Mouse (Mus musculus) neural tube, embryonic 12.5 days (tissue): ENCODE data around the gene Ctnna3. TPM values are rescaled to one million over a fixed set of nuclear protein-coding genes. Genes with fewer than 3 reads are reported as not detected.
"Not testable (repeated sequence)": the region's sequence is repeated elsewhere in the genome, so short reads cannot be mapped to it uniquely, and the experiment has no call there.

ENCODE experiments used
- ATAC-seq: fragments of 200-750 bp; cut with Nextera tagmentation; 2 replicates; pipeline ENCODE4 v1.8.0; 2017; ENCODE audit warnings: low read depth, mild to moderate bottlenecking, moderate TSS enrichment, moderate library complexity; ENCODE audit not compliant: low FRiP score
- H3K27ac ChIP-seq: fragments of 300-500 bp; sonication (generic); 2 replicates; pipeline ENCODE4 v1.5.1; 2016
- H3K27me3 ChIP-seq: fragments of 300-500 bp; sonication (generic); replicated peaks from 2 replicates; pipeline ENCODE4 v1.6.1; 2016; ENCODE audit warnings: mild to moderate bottlenecking
- H3K36me3 ChIP-seq: fragments of 300-500 bp; sonication (generic); 2 replicates; pipeline ENCODE4 v1.6.1; 2016; ENCODE audit warnings: mild to moderate bottlenecking
- H3K4me1 ChIP-seq: fragments of 300-500 bp; sonication (generic); 2 replicates; pipeline ENCODE4 v1.6.1; 2016
- H3K4me2 ChIP-seq: fragments of 300-500 bp; sonication (generic); replicated peaks from 2 replicates; pipeline ENCODE4 v1.6.1; 2016; ENCODE audit warnings: mild to moderate bottlenecking
- H3K4me3 ChIP-seq: fragments of 300-500 bp; sonication (generic); 2 replicates; pipeline ENCODE4 v1.5.1; 2016
- H3K9ac ChIP-seq: fragments of 300-500 bp; sonication (generic); 2 replicates; pipeline ENCODE4 v1.6.1; 2016; ENCODE audit warnings: mild to moderate bottlenecking
- H3K9me3 ChIP-seq: fragments of 300-500 bp; sonication (generic); 2 replicates; pipeline ENCODE4 v1.6.1; 2016; ENCODE audit warnings: mild to moderate bottlenecking
- WGBS: fragments of 180-500 bp; shearing (Covaris S2); methylation state at CpG from one replicate; pipeline ENCODE4 v1.1.7; 2016; 5-methylcytosine and 5-hydroxymethylcytosine counted together
- polyA plus RNA-seq: library from polyadenylated mRNA; unstranded; fragments of >200 nt; fragmentation: Nextera tagmentation; extraction: Ambion mirVana; gene quantifications from 2 replicates; pipeline ENCODE4 v1.2.1, GENCODE M21; 2016

The Ctnna3 gene
- polyA plus RNA-seq, 1 experiment from 2014 or later: 0.90 TPM

DNA sequence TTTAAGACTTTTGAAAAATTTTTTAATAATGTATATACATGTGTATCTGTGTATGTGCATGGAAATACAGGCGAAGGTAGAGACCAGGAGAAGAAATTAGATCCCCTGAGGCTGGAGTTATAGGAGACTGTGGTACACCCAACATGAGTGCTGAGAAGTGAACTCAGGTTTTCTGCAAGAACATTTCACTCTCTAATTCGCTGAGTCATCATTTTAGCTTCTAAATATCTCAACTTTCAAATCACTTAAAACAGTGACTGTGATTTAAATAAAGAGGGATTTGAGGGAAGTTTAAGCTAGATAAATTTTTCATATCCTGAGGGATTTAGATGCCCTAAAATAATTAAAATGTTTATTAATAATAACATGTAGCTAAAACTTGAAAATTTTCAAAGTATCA lies 1241.6 kb downstream of the Ctnna3 start:
- Histone ChIP-seq H3K36me3 (no peaks in the 10 kb centered on the region), H3K9ac (no peak overlapping the region), H3K4me2 (no peak overlapping the region), H3K4me1 (no peaks in the 10 kb centered on the region), H3K9me3 (no peaks in the 10 kb centered on the region), H3K27me3 (no peaks in the 10 kb centered on the region), H3K4me3 (no peak overlapping the region), H3K27ac (no peak overlapping the region)
- WGBS: 83% methylated on average over 2 of the region's 2 CpGs
- no peak for ATAC-seq

DNA sequence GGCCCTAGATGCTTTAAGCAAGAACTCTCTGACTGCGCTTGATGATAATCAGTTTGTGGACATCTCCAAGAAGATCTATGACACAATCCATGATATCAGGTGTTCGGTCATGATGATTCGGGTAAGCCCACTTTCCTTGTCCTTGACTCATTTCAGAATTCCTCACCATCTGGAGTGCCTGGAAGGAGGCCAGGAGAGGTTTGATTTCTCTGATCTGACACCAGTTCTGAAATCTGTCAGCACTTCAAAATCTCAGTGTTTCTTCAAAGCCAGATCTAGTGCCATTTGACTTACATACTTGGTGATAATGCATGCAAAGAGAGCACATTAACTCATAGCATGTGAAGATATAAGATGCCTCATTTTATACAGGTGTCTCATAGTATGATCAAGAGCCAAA lies 1245.9 kb downstream of the Ctnna3 start:
- no peak overlapping the region for H3K4me2 ChIP-seq
- no peak for ATAC-seq
- no peaks in the 10 kb centered on the region for H3K4me1 ChIP-seq
- H3K27ac ChIP-seq: no peak overlapping the region
- WGBS: 92% methylated on average over 3 of the region's 3 CpGs
- no peaks in the 10 kb centered on the region for H3K36me3 ChIP-seq
- H3K9ac ChIP-seq: no peak overlapping the region
- H3K4me3 ChIP-seq: no peak overlapping the region
- no peaks in the 10 kb centered on the region for H3K9me3 ChIP-seq
- H3K27me3 ChIP-seq: no peaks in the 10 kb centered on the region

DNA sequence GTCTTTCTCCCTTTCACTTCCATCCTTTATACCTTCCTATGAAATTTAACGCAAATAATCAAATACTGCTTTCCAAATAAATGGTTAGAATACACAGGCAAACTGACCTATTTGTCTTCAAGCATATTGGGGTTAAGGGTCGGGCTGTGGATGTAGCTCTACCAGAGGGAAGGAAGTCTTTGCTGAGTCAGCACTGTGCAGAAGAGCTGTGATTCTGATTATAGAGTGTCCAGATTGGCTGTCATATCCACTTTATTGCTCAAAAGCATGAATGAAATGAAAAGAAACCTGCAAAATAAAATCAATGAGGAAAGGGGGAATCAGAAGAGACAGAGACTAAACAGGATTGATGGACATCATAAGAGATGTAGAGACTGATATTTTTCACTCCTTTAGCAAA lies 1280.1 kb downstream of the Ctnna3 start:
- H3K36me3 ChIP-seq: no peaks in the 10 kb centered on the region
- H3K4me3 ChIP-seq: no peak overlapping the region
- no peak overlapping the region for H3K27ac ChIP-seq
- no peaks in the 10 kb centered on the region for H3K27me3 ChIP-seq
- no peaks in the 10 kb centered on the region for H3K4me1 ChIP-seq
- no peaks in the 10 kb centered on the region for H3K9me3 ChIP-seq
- H3K9ac ChIP-seq: no peak overlapping the region
- ATAC-seq: no peak
- no peak overlapping the region for H3K4me2 ChIP-seq
- 83% methylated on average over 2 of the region's 2 CpGs for WGBS

DNA sequence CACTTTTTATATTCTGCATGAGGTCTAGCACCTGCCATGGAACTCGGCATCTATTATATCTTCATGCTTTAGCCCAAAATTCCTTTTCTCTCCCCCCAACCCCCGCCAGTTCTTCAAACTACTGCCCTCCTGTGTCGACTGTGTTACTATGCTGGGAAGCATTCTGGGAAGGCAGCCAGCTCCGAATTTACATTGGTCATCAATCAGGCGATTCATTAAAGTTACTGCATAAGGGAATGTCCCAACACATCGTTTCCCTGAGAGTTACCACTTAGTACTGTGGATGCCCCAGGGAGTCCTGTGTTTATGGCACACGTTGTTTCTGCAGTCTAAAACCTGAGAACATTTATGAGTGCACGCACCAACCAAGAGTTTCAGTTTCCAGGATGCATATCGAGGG lies 1288.1 kb downstream of the Ctnna3 start:
- no peaks in the 10 kb centered on the region for H3K4me1 ChIP-seq
- no peaks in the 10 kb centered on the region for H3K27me3 ChIP-seq
- H3K9me3 ChIP-seq: no peaks in the 10 kb centered on the region
- H3K4me2 ChIP-seq: no peak overlapping the region
- peak; percentile 85 for ATAC-seq
- no peak overlapping the region for H3K9ac ChIP-seq
- H3K4me3 ChIP-seq: no peak overlapping the region
- 47% methylated on average over 9 of the region's 9 CpGs for WGBS
- H3K27ac ChIP-seq: no peak overlapping the region
- H3K36me3 ChIP-seq: no peaks in the 10 kb centered on the region

DNA sequence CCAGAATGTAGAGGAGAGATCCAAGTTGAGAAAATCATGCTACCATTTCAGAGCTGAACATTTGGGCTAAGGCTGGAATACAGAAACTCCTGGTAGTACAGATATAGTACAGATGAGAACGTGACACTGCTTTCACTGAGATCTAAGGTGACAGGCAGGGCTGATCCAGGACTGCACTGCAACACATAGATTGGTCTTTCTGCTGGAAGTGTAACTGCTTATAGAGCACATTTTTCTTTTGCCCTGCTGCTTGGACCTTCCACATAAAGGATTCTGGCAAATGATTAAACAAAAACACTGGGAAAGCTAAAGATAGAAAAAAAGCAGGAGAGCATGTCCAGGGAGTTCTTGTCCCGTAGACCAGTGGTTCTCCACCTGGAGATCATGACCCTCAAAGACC lies 1305.8 kb downstream of the Ctnna3 start:
- Histone ChIP-seq H3K9me3 (no peaks in the 10 kb centered on the region), H3K4me2 (no peak overlapping the region), H3K27ac (no peak overlapping the region), H3K4me1 (no peaks in the 10 kb centered on the region), H3K27me3 (no peaks in the 10 kb centered on the region), H3K9ac (no peak overlapping the region), H3K4me3 (no peak overlapping the region), H3K36me3 (no peaks in the 10 kb centered on the region)
- 84% methylated on average over 2 of the region's 2 CpGs for WGBS
- ATAC-seq: no peak

DNA sequence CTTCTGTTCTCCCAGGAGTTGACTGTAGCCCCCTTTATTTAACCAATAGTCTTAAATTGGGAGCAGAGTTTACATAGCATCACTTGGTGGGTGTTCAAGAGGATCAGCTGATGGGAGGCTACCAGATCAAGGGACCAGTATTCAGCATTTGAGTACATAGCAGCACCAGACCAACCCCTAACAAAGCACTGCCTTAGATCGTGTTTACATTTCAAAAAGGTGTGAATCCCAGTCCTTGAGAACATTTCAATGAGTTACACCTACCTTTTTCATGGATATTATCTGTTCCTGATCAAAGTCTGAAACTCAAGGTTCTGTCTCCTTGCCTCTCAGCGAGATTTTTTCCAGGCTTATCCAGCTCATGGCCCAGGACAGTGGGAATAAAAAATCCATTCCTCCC lies 1306.7 kb downstream of the Ctnna3 start:
- no peak overlapping the region for H3K9ac ChIP-seq
- H3K4me3 ChIP-seq: no peak overlapping the region
- no peaks in the 10 kb centered on the region for H3K4me1 ChIP-seq
- 34% methylated on average over 2 of the region's 2 CpGs for WGBS
- H3K9me3 ChIP-seq: no peaks in the 10 kb centered on the region
- no peak overlapping the region for H3K4me2 ChIP-seq
- ATAC-seq: no peak
- no peaks in the 10 kb centered on the region for H3K36me3 ChIP-seq
- H3K27ac ChIP-seq: no peak overlapping the region
- H3K27me3 ChIP-seq: no peaks in the 10 kb centered on the region

DNA sequence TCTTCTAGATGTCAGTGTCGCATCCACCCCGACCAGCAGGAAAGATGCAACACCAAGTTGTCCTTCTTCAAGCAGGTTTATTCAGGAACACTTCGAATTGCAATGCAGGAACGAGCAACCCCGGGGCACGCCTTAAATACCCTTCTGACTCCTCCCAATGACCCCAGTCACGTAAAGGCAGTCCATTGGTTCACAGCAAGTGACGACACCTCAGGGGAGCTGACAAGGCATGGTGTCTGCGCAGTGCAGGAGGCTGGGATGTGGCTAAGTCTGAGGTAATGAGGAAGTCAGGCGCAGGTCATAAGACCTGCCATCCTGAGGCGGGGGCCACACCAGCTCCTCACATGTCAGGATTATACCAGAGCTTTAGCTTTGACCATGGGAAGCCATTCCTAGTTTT lies 1311.8 kb downstream of the Ctnna3 start:
- not testable (repeated sequence) for H3K9me3 ChIP-seq, H3K27me3 ChIP-seq, H3K9ac ChIP-seq, H3K36me3 ChIP-seq, H3K4me3 ChIP-seq, H3K4me2 ChIP-seq, H3K4me1 ChIP-seq, ATAC-seq, H3K27ac ChIP-seq
- whole genome bisulfite sequencing: 81% methylated on average over 11 of the region's 11 CpGs

DNA sequence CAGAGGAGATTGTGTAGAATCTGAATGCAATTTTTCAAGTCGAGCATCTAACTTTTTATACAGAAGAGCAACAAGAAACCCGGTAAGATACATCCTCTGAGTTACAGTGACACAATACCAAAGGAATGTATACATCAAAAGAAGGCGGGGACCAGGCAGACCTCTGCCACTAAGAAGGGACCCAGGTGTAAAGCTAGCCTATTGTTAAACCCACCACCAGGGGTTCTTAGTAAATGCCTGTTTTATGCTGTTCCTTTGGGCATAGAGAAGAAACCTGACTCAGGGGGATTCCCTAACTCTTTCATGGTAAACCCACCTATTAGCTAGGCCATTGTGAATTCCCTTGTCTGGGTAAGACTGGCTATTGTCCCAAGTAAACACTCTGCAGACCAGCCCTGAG lies 1314.2 kb downstream of the Ctnna3 start:
- H3K27me3 ChIP-seq, H3K9me3 ChIP-seq, H3K36me3 ChIP-seq, H3K4me3 ChIP-seq, H3K27ac ChIP-seq, H3K4me2 ChIP-seq, ATAC-seq, H3K4me1 ChIP-seq, H3K9ac ChIP-seq: not testable (repeated sequence)
- WGBS: 40% methylated on average over 3 of the region's 3 CpGs

DNA sequence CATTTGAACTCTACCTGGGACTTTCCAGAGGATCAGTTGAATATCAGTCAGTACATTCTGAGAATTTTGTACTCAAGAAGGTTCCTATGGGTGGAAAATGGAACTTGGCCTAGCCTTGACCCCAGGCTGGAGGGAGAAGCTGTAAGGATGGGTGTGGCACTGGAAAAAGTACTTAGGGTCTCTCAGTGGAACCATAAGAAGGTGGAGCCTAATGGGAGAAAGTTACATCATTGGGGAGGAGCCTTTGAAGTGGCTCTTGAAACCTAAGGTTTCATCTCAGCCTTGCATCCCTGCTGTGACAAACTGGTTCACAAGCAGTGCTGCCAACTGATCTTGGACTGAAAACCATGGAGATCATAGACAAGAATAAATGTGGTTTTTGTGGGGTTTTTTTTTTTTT lies 1318.8 kb downstream of the Ctnna3 start:
- H3K4me2 ChIP-seq: no peak overlapping the region
- H3K27me3 ChIP-seq: no peaks in the 10 kb centered on the region
- ATAC-seq: no peak
- H3K9ac ChIP-seq: no peak overlapping the region
- H3K27ac ChIP-seq: no peak overlapping the region
- no peaks in the 10 kb centered on the region for H3K4me1 ChIP-seq
- H3K36me3 ChIP-seq: no peaks in the 10 kb centered on the region
- H3K9me3 ChIP-seq: no peaks in the 10 kb centered on the region
- H3K4me3 ChIP-seq: no peak overlapping the region

DNA sequence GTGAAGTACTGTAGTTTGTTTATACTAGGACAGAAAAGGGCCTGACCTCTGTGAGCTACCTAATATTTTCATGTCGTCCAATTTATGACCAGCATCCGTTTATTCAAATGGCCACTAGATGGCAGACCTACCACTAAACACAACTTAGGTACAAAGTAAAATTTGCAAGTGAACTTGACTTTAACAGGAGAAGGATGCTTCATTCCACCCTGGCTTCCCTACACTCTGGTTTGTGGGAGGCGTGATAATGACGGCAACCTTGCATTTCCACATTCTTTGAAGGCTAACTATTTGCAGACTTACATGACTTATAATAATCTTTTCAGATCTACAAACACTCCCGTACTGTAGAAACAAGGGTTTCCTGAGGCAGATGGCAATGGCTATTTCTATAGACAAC lies 1320.9 kb downstream of the Ctnna3 start:
- Histone ChIP-seq H3K27me3 (no peaks in the 10 kb centered on the region), H3K9me3 (no peaks in the 10 kb centered on the region), H3K36me3 (no peaks in the 10 kb centered on the region), H3K4me3 (no peak overlapping the region), H3K4me2 (no peak overlapping the region), H3K4me1 (no peaks in the 10 kb centered on the region), H3K27ac (no peak overlapping the region), H3K9ac (no peak overlapping the region)
- 46% methylated on average over 5 of the region's 5 CpGs for WGBS
- ATAC-seq: no peak

DNA sequence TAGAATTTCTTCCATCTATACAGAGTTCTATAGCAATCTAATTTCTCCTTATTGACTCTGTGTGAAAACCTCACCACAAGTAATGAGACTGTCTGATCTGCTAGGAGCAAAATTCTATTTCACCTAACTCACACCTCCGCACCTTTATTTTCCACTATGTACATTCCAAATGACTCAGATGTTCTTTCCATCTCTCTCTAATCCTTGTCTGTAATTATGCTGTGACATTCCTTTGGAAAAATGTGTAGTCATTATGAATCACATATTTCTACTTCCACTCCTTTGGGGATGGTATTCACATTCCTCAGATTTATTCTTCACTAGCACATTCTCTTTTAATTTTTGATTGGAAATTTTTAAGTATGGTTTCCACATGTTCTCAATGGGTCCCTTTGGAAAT lies 1406.4 kb downstream of the Ctnna3 start:
- no peaks in the 10 kb centered on the region for H3K27me3 ChIP-seq
- H3K9me3 ChIP-seq: no peaks in the 10 kb centered on the region
- no peaks in the 10 kb centered on the region for H3K4me1 ChIP-seq
- no peak overlapping the region for H3K4me2 ChIP-seq
- no peak for ATAC-seq
- no peak overlapping the region for H3K9ac ChIP-seq
- 100% methylated on average over 1 of the region's 1 CpGs for WGBS
- no peak overlapping the region for H3K4me3 ChIP-seq
- no peak overlapping the region for H3K27ac ChIP-seq
- no peaks in the 10 kb centered on the region for H3K36me3 ChIP-seq

DNA sequence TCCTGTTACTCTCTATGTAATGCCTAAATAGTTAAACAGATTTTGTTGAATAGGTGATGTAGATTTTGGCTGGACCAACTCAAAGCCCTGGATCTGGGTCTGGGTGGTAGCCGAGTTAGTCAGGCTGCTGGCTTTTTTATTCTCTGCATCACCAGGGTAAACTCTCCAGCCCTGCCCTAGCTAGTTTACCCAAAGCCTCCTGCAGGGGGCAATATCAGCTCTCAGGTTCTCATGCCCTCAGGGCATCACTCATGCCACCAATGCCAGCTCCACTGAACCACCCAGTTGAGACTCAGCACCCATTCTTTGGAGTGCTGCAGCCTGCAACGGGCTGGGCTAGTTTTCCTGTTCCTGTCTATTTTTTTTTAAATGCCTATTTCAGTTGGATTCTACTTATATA lies 1431.5 kb downstream of the Ctnna3 start:
- Histone ChIP-seq H3K4me3 (no peak overlapping the region), H3K9me3 (no peaks in the 10 kb centered on the region), H3K9ac (no peak overlapping the region), H3K4me2 (no peak overlapping the region), H3K27ac (no peak overlapping the region), H3K36me3 (no peaks in the 10 kb centered on the region), H3K27me3 (no peaks in the 10 kb centered on the region), H3K4me1 (no peaks in the 10 kb centered on the region)
- ATAC-seq: no peak
- 82% methylated on average over 2 of the region's 2 CpGs for WGBS

DNA sequence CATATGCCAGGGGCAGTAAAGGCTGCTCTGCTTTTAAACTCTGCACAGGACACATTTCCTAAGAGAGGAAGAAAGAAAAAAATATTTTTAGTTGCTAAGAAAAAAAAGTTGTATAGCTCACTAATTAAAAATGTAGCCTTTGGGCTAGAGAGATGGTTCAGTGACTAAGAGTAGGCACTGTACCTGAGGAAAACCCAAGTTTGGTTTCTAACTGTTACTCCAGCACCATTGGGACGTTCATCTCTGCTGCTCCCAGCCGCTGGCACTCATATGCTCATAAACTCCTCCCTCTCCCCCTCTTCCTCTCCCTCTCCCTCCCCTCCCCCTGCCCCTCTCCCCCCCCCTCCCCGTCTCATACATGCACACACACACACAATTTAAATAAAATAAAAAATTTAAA lies 1441.0 kb downstream of the Ctnna3 start:
- H3K27me3 ChIP-seq: no peaks in the 10 kb centered on the region
- ATAC-seq: no peak
- no peaks in the 10 kb centered on the region for H3K9me3 ChIP-seq
- no peak overlapping the region for H3K27ac ChIP-seq
- 57% methylated on average over 3 of the region's 3 CpGs for WGBS
- no peaks in the 10 kb centered on the region for H3K4me1 ChIP-seq
- H3K36me3 ChIP-seq: no peaks in the 10 kb centered on the region
- no peak overlapping the region for H3K4me2 ChIP-seq
- H3K9ac ChIP-seq: no peak overlapping the region
- H3K4me3 ChIP-seq: no peak overlapping the region

DNA sequence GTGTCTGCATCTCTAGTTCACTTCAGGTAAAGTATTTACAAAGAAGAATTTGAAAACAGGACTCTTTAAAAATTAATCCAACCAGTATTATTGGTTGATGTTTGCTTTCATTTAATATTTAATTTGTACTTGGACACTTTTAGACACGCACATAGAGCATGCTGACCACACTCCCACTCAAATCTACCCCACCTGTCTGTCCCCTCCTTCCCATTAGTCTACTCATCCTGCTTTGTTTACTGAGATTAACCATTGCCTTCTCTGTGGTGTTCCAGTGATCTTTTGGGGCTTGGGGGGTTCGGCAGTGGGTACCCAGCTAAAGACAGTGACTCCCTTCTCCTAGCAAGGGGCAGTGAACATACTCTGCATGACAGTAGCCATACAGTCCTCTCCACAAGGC lies 1446.6 kb downstream of the Ctnna3 start:
- H3K36me3 ChIP-seq: no peaks in the 10 kb centered on the region
- 90% methylated on average over 2 of the region's 2 CpGs for WGBS
- H3K9me3 ChIP-seq: no peaks in the 10 kb centered on the region
- H3K4me2 ChIP-seq: no peak overlapping the region
- H3K4me3 ChIP-seq: no peak overlapping the region
- H3K27ac ChIP-seq: no peak overlapping the region
- ATAC-seq: no peak
- no peaks in the 10 kb centered on the region for H3K27me3 ChIP-seq
- no peaks in the 10 kb centered on the region for H3K4me1 ChIP-seq
- no peak overlapping the region for H3K9ac ChIP-seq
